Mouse (Mus musculus) spleen, adult 12 weeks (tissue): Measurements from ENCODE around the gene Isyna1.

Experiments used
- DNase-seq: peaks from one replicate; pipeline ENCODE4 v3.0.0; 2022; ENCODE audit warnings: low spot score

Isyna1 gene

GRCm38 (mm10) chr8:70593961-70594609 lies at the start of gene Isyna1:
Gene Isyna1 (plus strand): TSS chr8:70594373.
- peak; percentile 67 for DNase-seq

- DNase-seq, result no peak
Observed at GRCm38 (mm10) chr8:70546412-70546811, 47.8 kb upstream of the Isyna1 start.

- no peak for DNase-seq
Observed at GRCm38 (mm10) chr8:70547762-70548161, 46.4 kb upstream of the Isyna1 start.

GRCm38 (mm10) chr8:70549412-70550184 lies 44.6 kb upstream of the Isyna1 start:
- no peak for DNase-seq

DNA sequence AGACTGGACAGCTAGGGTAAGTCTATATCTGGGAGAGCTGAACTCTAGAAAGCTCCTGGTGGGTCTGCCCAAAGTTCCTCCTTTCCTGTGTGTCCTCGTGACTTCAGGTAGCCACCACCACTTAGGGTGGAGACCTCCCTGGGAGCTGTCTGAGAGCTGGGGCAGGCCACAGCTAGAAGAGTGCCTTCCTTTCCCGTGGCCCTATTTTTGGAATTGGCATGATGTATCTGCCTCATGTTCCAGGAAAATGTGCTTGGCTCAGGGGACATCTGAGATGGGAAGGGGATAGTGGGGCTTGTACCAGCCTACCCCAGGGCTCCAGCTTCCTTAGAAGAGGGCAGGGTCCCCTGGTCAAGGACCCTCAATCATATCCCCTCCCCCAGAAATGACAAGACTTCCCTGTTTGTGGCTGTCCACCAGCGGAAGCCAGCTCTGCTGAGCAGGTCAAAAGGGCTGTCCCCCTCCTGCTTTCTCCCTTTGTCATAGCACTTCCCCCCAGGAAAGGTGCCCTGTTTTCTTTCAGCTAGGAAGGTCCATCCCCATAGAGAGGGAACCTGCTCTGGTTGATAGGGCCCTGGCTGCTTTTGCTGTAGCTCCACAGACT lies 42.5 kb upstream of the Isyna1 start:
- no peak for DNase-seq

- no peak for DNase-seq
Observed at GRCm38 (mm10) chr8:70552836-70553235, 41.3 kb upstream of the Isyna1 start.

DNA sequence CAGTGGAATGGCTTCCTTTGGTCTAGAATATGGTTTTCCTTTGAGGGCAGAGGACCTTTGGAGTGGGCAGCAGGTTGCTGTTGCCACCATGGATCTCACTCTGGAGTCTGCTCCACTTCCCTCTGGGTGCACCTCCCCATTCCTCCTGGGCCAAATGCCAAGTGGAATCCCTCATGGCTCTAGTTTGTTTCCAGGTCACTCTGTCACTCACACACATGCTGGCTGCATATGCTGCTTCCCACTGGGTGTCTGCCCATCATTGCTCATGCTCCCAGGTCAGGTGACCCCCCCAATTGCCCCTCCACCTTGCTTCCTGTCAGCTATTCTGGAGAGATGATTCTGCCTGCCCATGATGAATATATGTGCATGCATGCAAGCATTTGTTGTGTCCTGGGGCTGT lies 40.4 kb upstream of the Isyna1 start:
- DNase-seq, result no peak

DNA sequence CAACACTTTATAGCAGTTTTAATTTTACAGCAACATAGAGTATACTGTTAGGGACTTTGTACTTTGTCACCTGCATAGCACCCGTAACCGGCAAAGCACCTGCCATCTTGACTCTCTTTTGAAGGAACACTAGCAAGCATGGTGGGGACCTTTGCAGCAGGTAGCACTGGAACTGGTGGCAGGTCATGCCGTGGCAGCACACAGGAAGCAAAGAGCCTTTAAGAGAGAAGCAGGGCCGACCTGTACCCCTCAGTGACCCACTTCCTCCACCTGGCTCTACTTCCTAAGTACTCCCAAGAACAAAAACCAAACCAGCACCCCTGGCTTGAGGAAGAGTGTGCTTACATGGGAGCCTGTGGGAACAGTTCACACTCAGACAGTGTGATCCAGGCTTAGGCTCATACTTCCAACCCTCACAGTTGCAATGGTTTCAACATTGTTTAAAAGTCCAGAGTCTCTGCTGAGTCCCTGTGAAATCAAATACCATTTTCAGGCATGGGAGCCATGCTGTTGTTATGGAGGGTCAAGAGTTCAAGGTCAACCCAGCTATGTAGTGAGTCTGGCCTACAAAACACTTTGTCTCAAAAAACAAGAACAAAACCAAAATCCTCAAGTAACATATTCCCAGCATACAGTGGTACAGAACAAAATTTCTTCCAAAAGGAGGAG lies 39.0 kb upstream of the Isyna1 start:
- DNase-seq, result no peak

DNA sequence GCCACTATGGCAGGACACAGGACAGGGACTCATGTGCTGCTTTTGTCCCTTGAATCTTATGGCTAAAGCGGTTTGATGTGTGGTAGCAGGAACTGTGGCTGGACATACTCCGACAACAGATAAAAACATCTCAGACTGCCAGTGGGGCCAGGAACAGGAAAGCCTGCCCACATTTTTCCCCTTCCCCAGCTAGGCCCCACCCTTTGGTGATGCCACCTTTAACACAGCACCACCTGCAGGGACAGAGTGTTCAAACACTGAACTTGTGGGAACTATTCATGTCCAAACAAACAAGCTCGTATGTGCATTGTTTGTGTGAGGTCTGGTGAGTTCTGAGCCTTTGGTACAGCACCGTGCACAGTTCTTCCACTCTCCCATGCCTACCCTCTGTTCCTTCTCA lies 35.8 kb upstream of the Isyna1 start:
- DNase-seq, result no peak

DNA sequence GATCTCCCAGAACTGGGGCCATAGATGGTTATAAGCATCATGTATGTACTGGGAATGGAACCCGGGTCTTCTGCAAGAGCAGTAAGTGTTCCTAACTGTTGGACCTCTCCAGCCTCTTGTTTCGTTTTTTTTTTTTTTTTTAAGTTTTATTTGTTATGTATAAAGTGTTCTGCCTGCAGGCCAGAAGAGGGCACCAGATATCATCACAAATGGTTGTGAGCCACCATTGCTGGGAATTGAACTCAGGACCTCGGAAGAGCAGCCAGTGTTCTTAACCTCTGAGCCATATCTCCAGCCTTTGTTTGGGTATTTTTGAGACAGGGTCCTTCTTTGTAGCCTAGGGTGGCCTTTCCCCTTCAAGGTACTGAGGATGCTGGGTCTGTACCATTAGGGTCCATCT lies 35.2 kb upstream of the Isyna1 start:
- no peak for DNase-seq

DNA sequence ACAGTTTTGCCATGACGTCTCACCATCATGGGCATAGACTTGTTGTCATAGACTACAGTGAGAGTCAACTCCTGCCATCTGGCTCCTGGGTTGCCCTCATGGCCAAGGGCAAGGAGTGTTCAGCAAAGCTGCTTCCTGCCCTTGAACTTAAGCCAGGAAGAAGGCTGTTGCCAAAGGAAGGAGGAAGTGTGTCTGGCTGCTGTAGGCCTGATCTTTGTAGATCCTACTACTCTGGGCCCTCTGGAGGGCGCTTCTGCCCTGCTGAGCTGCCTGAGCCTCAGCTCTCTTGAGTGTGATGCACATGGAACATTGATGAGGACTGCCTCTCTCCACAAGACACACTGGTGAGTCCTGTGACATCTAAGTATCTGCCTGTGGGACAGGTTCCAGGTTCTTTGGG lies 34.1 kb upstream of the Isyna1 start:
- no peak for DNase-seq

GRCm38 (mm10) chr8:70560564-70560963 lies 33.6 kb upstream of the Isyna1 start:
- DNase-seq, result no peak

- DNase-seq, result no peak
Observed at GRCm38 (mm10) chr8:70561357-70561756, 32.8 kb upstream of the Isyna1 start.

- DNase-seq, result no peak
Observed at GRCm38 (mm10) chr8:70561809-70562535, 32.2 kb upstream of the Isyna1 start.

GRCm38 (mm10) chr8:70562802-70563201 lies 31.4 kb upstream of the Isyna1 start:
- DNase-seq, result no peak

GRCm38 (mm10) chr8:70563763-70564387 lies 30.3 kb upstream of the Isyna1 start:
- no peak for DNase-seq

DNA sequence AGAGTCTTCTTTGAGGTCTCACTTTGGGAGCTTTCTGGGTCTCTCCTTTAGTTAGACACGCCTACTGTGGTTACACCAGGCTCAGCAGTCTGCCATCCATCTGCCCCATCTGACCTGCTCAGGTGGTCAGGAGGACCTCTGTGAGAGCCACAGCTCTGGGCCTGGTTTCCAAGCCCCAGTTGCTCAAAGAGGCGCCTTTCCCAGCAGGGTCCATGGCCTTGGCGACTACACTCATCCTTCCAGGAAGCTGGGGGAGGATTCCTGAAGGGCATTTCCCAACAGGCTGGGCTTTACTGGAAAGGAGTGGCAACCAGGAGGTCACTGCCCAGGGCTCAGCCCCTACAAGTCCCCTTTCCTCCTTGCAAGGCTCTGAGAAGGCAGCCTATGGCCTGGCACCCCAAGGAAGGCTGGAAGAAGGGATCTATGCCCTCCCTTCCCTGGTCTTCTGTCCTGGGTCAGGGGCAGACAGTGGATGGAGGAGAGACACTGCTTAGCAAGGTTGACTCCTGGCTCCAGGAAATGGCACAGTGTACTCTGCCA lies 29.4 kb upstream of the Isyna1 start:
- DNase-seq, result no peak

- no peak for DNase-seq
Observed at GRCm38 (mm10) chr8:70565561-70565960, 28.6 kb upstream of the Isyna1 start.

DNA sequence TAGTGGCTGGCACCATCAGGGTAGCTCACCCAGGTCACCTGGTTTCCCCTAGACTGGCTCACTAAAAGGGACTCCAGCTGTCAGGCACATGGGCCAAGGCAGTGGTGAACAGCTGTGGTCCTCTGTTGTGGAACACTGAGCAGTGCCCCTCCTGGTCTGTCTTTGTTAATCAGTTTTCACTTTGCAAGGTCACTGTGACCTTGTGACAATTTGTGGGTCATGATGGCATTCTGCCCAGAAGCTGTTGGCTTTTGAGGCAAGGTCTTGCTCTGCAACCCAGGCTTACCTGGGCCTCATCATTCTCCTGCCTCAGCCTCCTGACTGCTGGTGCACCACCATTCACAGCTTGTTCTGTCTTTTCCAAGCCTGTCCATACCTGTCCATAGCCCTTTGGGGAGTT lies 23.8 kb upstream of the Isyna1 start:
- DNase-seq, result no peak

DNA sequence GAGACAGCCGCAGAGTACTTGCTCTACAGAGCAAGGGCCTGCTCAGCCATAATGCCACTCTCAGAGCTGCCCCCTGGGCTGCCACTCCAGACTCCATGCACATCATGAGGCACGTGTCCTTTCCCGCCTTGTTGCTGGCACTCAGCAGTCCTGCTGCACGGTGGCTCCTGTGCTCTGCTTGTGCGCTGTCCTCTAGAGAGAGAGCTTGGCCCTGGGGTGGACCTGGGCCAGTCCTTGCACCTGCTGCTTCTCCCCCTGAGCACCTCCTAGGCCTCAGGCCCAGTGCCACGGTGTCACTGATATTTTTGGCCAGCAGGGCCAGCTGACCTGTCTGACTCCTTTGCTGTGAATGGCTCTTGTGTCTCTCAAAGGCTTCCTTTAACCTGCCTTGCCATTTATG lies 23.2 kb upstream of the Isyna1 start:
- no peak for DNase-seq

- no peak for DNase-seq
Observed at GRCm38 (mm10) chr8:70574302-70574701, 19.9 kb upstream of the Isyna1 start.
